Mouse (Mus musculus) urinary bladder, adult 2 months (tissue): Measurements from ENCODE around the gene Apoa4. TPM values are rescaled to one million over a fixed set of nuclear protein-coding genes. Genes with fewer than 3 reads are reported as not detected.
A peak's percentile ranks its signal among the peaks of the same experiment; 100 is the strongest.

Source experiments
- DNase-seq: peaks from one replicate; pipeline ENCODE4 v3.0.0; 2022; ENCODE audit warnings: low spot score
- polyA plus RNA-seq: library from polyadenylated mRNA; depleted of rRNA; stranded (reverse); fragments of >200 nt; gene quantifications from 2 replicates; pipeline ENCODE4 v1.2.3, GENCODE M21; 2012

Gene Apoa4
- polyA plus RNA-seq, 1 experiment = 0.04 TPM

GRCm38 (mm10) chr9:46227064-46227614 is 13.4 kb upstream of the Apoa4 start:
- DNase-seq = no peak

GRCm38 (mm10) chr9:46228491-46228890 is 12.0 kb upstream of the Apoa4 start, which contains the start of gene Apoa1:
Apoa1 (plus strand) TSS chr9:46228580.
- no peak for DNase-seq

- peak; percentile 67 for DNase-seq
Observed at GRCm38 (mm10) chr9:46229573-46230449, 10.7 kb upstream of the Apoa4 start.

GRCm38 (mm10) chr9:46230450-46230975 is 10.0 kb upstream of the Apoa4 start:
- DNase-seq = no peak

GRCm38 (mm10) chr9:46235196-46235595 is 5.3 kb upstream of the Apoa4 start:
- no peak for DNase-seq

- no peak for DNase-seq
Observed at GRCm38 (mm10) chr9:46235596-46235648, 5.1 kb upstream of the Apoa4 start, which contains the start of gene Apoc3. Apoc3 (minus strand) TSS chr9:46235636.

- DNase-seq = no peak
Observed at GRCm38 (mm10) chr9:46235649-46236048, 4.8 kb upstream of the Apoa4 start.

- DNase-seq = no peak
Observed at GRCm38 (mm10) chr9:46238850-46239249, 1.6 kb upstream of the Apoa4 start.

GRCm38 (mm10) chr9:46241818-46242217 is 1.3 kb downstream of the Apoa4 start:
- DNase-seq = no peak

GRCm38 (mm10) chr9:46243122-46243521 is 2.6 kb downstream of the Apoa4 start:
- DNase-seq = no peak

GRCm38 (mm10) chr9:46243584-46243983 is 3.1 kb downstream of the Apoa4 start:
- no peak for DNase-seq

GRCm38 (mm10) chr9:46246752-46247324 is 6.3 kb downstream of the Apoa4 start:
- no peak for DNase-seq

GRCm38 (mm10) chr9:46256177-46256576 is 15.7 kb downstream of the Apoa4 start:
- no peak for DNase-seq

GRCm38 (mm10) chr9:46256658-46257385 is 16.3 kb downstream of the Apoa4 start:
- no peak for DNase-seq

- DNase-seq = no peak
Observed at GRCm38 (mm10) chr9:46257546-46257945, 17.1 kb downstream of the Apoa4 start.

GRCm38 (mm10) chr9:46259111-46259510 is 18.6 kb downstream of the Apoa4 start:
- DNase-seq = no peak

- no peak for DNase-seq
Observed at GRCm38 (mm10) chr9:46261131-46261530, 20.6 kb downstream of the Apoa4 start.

- no peak for DNase-seq
Observed at GRCm38 (mm10) chr9:46268343-46268873, 27.9 kb downstream of the Apoa4 start, which contains the start of gene Apoa5. Apoa5 (plus strand) TSS chr9:46268633.

GRCm38 (mm10) chr9:46269125-46269524 is 28.6 kb downstream of the Apoa4 start:
- no peak for DNase-seq

- DNase-seq = no peak
Observed at GRCm38 (mm10) chr9:46270782-46271181, 30.3 kb downstream of the Apoa4 start.

- DNase-seq = no peak
Observed at GRCm38 (mm10) chr9:46272070-46272469, 31.6 kb downstream of the Apoa4 start.
